Mouse (Mus musculus) CH12F3 (cell line): ENCODE data around the gene Tmeff2.
"Not testable (repeated sequence)": the region's sequence is repeated elsewhere in the genome, so short reads cannot be mapped to it uniquely, and the experiment has no call there.

Source experiments
- in situ Hi-C: fragments of 300-500 bp; cut with MboI; formaldehyde crosslinking; loops from 2 replicates; pipeline ENCODE4 v1.14.3; 2020; ENCODE audit warnings: low sequenced_read_pairs

The Tmeff2 gene

DNA sequence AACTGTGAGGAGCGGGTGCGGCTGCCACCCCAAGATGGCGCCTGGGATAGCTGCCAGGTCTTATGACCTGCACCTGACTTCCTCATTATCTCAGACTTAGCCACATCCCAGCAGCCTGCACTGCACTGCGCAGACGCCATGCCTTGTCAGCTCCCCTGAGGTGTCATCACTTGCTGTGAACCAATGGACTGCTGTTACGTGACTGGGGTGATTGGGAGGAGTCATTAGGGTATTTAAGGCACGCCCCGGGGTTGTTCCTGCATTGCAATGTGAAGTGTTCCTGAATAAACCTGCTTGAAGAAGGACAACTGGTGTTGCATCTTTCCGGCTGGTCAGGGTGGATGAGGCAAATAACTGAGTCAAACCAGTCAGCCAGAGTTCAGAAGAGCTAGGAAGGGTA lies at the start of gene Tmeff2:
Gene Tmeff2, plus strand, starts transcription at position 262 of the 400 bp plus-strand sequence.
- in situ Hi-C loops, result not testable (repeated sequence)

DNA sequence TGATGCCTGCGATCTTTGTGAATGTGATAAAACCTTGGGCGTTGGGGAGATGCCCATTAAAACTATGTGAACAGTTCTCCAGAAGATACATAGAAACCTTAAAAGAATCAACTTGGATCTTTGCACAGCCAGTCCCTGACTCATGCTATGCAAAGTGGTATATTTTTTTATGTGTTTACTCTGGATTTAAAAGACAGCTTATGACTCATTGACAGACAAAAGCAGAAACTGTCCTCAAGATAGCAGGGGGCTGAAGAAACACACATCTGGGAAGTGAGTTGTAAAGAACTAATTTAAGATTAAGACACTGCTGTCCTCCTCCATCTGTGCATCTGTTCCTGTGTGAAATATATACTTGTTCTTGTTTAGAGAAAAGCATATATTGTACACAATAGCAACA lies 38.9 kb upstream of the Tmeff2 start:
- in situ Hi-C loops, result no loop called here

DNA sequence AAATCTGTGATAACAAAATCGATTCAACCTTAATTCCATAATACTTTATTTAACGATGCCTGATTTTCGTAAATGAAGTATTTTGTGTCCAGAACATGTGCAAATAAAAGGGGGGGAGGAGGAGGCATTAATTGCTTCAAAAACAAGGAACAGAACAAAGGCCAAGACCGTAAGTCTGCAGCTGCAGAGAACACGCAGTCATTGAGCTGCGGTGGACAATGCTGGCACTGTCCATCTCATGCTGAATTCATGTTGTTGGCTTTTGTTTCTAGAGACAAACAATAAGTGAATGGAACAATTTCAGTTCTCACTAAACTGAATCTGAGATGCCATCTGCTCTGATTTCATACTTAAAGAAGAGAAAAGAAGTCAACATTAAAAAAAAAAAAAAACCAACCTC lies 2.8 kb upstream of the Tmeff2 start:
- in situ Hi-C loops, result no loop called here

DNA sequence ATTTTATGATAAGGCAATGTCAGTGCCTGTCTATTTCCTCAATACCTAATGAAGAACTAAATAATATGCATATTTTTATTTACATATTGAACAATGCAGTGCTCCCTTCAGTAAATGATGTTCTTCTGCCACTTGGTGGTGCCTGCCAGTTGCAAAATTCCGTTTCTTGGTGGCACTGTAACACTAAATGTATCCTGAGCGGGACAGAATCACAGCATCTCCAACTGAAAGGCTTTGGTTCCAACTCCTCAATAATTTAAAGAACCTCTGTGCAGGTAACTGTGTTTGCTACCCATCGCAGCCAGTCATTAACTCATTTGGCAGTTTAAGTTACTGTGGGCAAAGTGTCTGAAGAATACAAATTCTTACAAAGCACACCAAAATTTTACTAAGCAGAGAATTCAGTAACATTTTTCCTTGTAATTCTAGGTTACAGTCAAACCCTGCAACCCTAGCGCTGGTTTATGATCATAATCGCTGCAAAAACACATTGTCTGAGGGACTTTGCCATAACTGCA lies 24.4 kb downstream of the Tmeff2 start:
- in situ Hi-C loops, result no loop called here

DNA sequence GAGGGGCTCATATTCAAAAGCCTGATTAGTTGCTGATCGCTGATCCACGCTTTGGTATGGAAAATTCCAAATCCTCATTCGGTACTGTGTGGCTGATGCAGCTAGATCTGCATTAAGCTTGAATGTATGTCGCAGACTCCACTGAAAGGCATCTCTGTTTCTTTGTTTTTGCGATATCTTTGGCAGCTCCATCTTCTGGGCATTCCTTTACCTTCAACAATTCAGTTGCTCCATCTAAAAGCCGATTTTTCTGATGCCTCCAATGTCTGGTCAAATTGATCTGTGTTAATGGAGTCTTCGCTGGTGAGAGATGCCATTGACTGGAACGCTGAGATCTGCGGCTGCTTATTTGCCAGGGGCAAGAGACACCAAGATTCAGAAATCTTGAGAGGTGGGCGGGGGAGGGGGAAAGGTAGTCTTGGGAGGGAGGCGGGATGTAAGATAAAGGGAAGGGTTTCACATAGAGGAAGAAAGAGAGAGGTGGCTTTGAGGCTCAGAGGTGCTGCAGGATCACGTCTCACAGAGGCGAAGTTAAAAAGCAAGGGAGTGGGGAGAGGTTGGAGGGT lies 25.0 kb downstream of the Tmeff2 start:
- in situ Hi-C loops, result no loop called here

DNA sequence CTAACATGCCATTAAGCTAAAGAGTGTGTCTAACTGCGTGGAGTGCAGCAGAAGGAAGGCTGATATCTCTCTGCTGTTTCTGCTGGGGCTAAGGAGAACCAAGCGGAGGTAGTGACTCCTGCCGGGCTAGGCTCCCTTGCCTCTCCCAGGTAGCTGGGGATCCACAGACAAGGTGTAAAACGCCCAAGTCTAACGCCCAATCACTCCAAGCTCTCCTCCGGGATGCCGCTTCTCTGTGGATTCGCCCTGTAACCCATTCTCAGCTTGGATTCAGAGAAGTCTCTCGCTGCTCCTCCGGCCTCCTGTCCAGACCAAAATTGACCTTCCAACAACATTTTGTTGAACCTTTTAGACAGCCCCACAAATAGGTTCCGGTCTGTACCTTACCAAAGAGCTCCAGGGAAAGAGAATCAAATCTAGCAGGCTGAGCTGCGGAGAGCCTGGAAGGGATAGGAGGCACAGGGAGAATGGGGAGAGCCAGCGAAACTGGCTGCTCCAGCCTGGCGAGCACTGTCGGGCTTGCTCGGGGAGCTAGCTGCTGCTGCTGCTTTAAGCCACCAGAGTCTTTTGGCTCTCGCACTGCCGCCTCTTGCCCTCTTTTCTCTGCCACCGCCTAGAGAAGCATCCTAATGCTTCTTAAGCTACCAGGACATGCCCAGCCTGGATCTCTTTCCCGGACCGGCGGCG lies 26.1 kb downstream of the Tmeff2 start:
- in situ Hi-C loops, result no loop called here

DNA sequence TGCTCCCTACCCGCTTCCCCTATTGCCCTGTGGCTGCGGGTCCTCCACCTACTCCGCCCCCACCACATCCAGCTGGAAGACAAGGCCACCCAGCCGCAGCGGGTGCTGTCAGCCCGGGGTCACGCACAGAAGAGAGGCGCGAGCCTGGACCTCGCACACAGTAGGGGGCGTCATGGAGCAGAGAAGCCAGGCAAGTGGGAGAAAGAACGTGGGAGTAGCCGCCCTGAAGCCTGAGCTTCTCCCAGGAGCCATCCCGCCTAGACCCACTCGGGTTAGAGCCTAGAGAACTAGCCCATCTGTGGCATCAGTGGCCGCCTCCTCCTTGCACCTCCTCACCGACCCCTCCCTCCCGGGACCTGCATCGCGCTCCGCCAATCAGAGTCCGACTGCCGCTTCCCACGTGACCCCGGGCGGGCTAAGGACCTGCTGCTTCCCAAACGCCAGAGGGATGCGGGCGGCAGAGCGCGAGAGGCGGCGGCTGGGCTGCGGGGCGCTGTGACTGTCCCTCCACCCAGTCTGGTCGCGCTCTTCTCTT lies 26.7 kb downstream of the Tmeff2 start:
- in situ Hi-C loops, result no loop called here

DNA sequence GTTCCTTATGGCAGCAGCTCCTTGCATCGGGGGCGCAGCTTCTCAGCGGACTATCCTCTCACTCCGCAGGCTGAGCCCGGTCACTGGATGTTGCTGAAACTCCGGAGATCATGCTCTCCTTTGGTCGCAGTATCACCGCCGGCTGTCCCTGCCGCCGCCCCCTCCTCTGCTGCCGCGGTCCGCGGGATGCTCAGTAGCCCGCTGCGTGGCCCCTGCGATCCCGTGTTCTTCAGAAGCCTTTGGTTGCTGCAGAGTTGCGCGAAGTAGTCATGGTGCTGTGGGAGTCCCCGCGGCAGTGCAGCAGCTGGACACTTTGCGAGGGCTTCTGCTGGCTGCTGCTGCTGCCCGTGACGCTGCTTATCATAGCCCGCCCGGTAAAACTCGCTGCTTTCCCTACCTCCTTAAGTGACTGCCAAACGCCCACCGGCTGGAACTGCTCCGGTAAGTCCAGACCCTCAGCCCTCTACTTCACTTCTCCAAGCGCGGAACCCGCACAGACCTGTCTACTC lies 27.3 kb downstream of the Tmeff2 start:
- in situ Hi-C loops, result no loop called here

DNA sequence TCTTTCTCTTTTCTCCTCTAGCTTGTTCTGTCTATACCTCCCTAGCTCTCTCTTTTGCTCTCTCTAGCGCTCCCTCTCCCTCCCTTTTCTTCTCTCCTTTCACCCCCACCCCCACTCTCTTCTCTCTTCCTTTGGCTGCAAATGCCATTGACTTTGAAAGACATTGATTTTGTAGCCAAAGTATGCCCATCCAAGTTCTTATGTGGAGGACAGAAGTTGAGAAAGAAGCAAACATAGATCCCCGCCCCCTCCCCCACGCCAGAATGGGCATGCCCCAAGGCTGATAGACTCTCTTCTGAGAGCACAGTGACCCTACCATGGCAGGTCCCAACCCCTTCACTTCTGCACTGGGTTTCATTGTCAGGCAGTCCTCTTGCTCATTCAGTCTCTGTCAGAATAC lies 28.3 kb downstream of the Tmeff2 start:
- in situ Hi-C loops, result no loop called here

DNA sequence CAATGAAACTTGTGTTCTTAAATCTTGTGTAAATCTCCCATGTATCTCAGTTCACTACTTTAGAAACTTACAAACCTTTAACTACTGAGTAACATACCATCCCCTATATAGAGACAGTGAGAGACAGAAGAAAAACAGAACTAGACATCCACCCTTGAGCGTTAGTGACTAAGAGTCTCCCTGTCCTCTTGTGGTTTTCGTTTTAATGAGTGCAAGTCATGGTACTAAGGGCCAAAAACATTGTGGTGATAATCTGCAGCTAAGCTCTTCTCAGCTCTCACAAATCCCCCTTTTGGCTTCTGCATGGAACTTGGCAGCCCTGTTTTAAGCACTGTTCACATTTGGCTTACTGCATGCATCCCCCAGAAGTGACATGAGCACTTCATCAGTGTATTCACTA lies 34.6 kb downstream of the Tmeff2 start:
- in situ Hi-C loops, result no loop called here

DNA sequence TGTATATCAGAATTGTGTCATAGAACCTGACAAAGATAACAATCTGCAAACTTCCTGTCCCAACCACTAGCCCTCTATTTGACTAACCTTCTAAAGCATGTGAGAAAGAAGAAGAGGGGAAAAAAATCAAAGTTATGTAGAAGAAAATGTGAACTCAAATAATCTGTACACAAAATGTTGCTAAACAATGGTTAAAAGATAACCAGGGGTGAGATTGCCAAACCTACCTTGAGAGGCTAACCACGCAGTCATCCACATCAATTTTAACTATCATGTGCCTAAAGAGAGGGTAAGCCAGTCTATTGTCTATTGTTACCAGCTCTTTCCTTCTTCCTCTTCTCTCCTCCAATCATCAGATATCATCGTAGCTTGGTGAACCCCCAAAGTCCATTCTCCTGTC lies 35.0 kb downstream of the Tmeff2 start:
- in situ Hi-C loops, result no loop called here

DNA sequence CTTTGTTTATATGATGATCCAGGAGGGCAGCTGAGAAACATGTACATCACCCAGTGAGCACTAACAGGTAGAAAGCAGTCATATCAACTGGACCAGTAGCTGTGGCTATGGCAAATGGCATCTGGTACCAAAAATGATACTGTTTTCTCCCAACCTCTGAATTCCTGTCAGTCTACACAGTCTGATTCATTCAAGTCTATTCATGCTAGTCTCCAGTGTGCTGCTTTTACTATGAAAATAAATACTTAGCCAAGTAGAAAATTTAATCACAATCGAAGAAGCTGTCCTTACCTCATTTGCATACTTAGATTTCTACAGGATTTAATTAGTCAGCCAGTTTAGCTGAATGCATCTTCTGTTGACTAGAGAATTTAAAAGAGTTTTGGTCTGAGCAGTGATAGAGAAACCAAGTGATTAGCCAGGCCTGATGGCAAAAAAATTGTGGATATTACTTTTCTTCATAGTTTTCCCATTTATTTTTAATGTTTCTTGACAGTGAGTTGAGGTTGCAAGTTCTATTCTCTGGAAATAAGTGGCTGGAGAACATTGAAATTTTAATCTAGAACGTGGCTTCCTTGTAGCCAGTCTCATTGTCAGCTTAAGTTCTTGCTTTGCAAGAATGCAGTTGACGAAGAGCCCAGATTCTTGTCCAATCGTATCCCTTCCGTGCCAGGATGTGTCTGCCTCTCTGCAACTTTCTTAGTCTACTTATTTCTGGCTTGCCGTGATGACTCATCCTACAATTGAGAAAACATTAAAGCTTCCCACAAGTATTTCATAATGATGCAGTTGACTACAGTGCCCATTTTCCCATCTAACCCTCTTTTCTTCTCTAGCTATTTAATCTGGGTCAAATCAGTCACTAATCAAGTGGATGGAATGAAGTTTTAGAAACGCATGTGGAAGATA lies 39.9 kb downstream of the Tmeff2 start:
- in situ Hi-C loops, result no loop called here

DNA sequence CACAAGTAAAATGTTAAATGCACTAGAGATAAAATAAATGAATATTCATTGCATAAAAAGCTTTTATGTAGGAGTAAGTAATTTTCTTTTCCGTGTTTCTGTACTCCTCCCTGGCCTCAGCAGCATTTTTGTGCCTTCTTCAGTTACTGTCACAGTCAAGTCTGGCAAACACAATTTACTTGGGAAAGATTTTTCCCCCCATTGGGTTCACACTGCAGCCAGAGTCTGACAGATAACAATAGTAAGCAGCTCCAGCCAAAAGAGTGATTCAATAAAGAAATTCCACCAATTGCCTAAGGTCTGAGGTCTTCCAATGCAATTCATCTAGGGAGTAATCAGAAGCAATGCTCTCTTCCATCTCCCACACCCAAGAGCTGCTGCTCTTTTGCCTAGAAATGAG lies 48.1 kb downstream of the Tmeff2 start:
- in situ Hi-C loops, result no loop called here

DNA sequence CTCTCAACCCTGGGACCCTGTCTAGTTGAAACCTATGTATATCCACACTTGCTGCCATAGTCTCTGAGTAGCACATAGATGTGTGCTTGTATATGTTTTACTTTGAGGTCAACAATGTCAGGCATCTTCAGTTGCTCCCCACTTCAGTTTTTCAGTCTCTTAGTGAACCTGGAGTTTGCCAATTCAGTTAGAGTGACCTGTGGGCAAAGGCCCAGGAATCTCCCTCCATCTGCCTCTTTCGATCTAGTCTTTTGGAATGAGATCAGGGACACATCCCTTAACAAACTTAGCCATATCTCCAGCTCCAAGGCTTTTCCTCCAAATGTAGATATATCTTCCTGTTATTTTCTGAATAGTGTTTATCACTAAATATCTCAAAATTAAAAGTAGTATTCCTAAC lies 58.4 kb downstream of the Tmeff2 start:
- in situ Hi-C loops, result no loop called here

DNA sequence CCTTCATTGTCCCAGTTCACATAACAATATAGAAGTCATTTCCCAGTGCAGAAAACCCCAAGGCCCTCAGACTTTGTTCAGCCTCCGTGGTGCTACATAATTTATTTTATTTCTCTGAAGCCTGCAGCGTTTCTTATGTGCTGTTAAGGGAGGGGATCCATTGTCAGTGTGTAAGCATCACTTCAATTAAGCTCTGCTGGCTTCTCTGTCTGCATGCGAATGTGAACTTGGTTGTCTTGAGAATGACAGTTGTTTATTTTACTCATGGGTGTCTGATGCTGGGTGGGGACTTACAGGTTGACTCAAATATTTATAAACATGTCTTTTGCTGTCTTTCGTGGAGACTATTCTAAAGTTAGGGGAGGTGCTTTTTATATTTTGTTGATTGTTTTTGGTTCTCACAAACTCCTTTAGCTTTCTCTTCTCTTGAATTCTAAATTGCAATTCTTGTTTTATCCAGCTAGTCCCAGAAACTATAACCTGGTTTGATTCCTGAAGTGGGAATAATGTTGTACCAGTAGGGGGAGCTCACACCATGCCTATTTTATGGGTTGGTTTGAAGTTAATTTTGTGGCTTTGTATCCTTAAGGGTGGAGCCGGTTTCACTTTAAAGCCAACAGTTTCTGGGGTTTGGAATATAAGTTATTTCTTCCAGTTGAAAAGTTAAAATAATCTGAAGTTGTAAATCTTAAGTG lies 61.7 kb downstream of the Tmeff2 start:
- in situ Hi-C loops, result no loop called here

DNA sequence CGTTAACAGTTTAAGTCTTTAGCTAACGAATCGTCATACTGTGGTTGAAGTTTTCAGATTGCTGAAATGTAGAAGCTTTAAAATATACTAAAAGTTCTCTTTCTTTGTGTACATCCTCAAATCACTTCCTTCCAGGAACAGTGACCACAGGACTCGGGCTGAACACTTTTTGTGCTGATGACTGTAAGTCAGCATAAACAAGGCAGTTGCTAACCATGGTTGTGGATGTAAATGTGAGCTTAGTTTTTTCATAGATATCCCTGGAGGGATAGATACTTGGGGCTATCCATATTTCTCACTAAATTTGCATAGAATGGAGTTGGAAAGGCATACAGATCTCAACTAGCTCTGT lies 62.2 kb downstream of the Tmeff2 start:
- in situ Hi-C loops, result no loop called here

DNA sequence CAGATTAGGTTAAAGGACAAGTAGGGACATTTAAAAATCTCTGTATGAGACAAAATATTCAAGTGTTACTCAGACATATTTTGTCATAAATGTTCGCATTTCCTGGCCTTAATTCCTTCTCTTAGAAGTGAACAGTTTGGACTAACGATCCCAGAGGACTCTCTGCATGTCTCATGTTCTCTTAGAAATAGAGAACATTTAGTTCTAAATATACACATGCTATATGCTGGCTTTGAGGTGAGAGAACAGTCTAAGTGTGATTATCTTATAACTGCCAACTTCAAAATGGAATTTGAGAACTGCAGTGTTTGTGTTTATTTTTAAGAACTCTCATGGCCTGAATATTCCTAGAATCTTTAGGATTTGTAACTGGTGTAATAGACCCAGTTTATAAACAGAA lies 69.2 kb downstream of the Tmeff2 start:
- in situ Hi-C loops, result no loop called here

DNA sequence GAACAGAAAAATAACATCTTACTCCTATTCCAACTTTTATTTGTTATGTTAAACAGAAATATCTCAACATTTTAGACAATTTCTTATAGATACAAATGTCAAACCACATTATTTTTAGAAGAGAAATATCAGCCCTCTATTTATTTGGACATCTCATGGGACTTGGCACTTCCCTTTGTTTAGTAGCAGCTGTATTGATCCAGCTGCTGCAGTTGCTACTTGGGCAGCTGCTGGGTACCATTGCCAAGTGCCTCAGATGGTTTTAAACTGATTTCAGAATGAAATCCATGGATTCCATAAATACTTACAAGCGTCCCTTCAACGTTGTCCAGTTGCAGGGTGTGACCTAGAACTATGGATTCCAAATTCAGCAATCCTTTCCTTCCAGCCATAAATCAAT lies 70.4 kb downstream of the Tmeff2 start:
- in situ Hi-C loops, result no loop called here

DNA sequence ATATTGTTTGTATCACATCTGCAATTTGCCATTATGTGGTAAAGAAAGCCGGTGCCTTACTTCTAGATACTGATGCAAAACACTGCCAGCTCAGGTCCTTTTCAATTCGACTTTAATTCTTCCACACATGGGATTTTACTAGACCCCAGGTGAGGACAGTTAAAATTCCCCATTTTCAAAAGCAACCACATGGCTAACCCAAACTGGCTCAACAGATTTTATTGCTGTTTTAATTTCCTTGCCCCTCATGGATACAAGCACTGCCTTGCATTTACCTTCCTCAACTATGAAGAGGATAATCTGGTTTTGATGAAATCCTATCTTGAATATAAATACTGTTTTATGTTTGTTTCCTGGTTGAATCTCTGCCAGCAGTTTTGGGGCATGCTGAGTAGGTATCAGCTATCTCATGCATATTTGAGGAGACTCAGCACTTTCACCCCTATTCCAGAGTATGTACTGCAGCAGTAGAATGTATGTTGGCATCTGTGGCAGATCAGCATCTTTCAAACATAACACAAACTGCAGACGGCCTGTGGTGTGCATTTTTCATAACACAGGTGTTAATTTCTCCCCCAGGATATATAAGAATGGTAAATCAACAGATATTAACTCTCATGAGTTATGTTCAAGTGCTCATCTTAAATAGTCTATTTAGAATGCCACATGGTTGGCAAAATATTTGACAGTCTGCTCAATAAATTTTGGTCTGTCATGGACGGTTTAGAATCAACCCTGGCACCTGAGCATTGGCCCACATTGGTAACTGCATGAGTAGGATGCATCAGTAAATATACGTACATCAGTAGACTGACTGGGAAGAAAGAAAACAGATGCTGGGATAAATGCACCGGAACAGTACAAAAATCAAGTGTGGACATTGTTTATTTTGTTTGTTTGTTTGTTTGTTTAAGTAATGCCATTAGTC lies 72.3 kb downstream of the Tmeff2 start:
- in situ Hi-C loops, result no loop called here
